Mouse (Mus musculus) liver, embryonic 11.5 days (tissue): Measurements from ENCODE around the gene Fcamr. TPM values are rescaled to one million over a fixed set of nuclear protein-coding genes. Genes with fewer than 3 reads are reported as not detected.

Source experiments
- ATAC-seq: fragments of 200-750 bp; cut with Nextera tagmentation; replicated peaks from 2 replicates; pipeline ENCODE4 v1.8.0; 2017; ENCODE audit warnings: moderate number of reproducible peaks, mild to moderate bottlenecking, moderate TSS enrichment, moderate library complexity; ENCODE audit not compliant: low FRiP score
- DNase-seq: peaks from one replicate; pipeline ENCODE4 v3.0.0-alpha.2; 2017; ENCODE audit warnings: low spot score
- H3K27ac ChIP-seq: fragments of 300-500 bp; sonication (generic); 2 replicates; pipeline ENCODE4 v1.5.1; 2014; ENCODE audit warnings: mild to moderate bottlenecking, low read depth, low read length, control low read depth
- H3K27me3 ChIP-seq: fragments of 300-500 bp; sonication (generic); replicated peaks from 2 replicates; pipeline ENCODE4 v1.6.1; 2014; ENCODE audit warnings: low read length, mixed read lengths; ENCODE audit not compliant: control insufficient read depth, insufficient read depth
- H3K36me3 ChIP-seq: fragments of 300-500 bp; sonication (generic); 2 replicates; pipeline ENCODE4 v1.6.1; 2014; ENCODE audit warnings: mild to moderate bottlenecking, low read length, moderate library complexity, mixed read lengths; ENCODE audit not compliant: control insufficient read depth, insufficient read depth
- H3K4me1 ChIP-seq: fragments of 300-500 bp; sonication (generic); replicated peaks from 2 replicates; pipeline ENCODE4 v1.6.1; 2014; ENCODE audit warnings: low read length, mixed read lengths; ENCODE audit not compliant: control insufficient read depth, insufficient read depth
- H3K4me2 ChIP-seq: fragments of 300-500 bp; sonication (generic); 2 replicates; pipeline ENCODE4 v1.6.1; 2014; ENCODE audit warnings: mild to moderate bottlenecking, control low read depth, moderate library complexity
- H3K4me3 ChIP-seq: fragments of 300-500 bp; sonication (generic); 2 replicates; pipeline ENCODE4 v1.5.1; 2014; ENCODE audit warnings: low read depth, low read length, control low read depth
- H3K9ac ChIP-seq: fragments of 300-500 bp; sonication (generic); 2 replicates; pipeline ENCODE4 v1.6.1; 2014; ENCODE audit warnings: low read depth, low read length, control low read depth
- H3K9me3 ChIP-seq: fragments of 300-500 bp; sonication (generic); 2 replicates; pipeline ENCODE4 v1.6.1; 2016; ENCODE audit warnings: low read length, inconsistent platforms, mixed read lengths; ENCODE audit not compliant: control insufficient read depth
- WGBS: fragments of 180-500 bp; shearing (Covaris S2); extraction: QIAGEN DNeasy Blood & Tissue Kit; methylation state at CpG from one replicate; pipeline ENCODE4 v1.1.7; 2014; 5-methylcytosine and 5-hydroxymethylcytosine counted together
- polyA plus RNA-seq: library from polyadenylated mRNA; unstranded; fragments of >200 nt; fragmentation: Nextera tagmentation; extraction: Ambion mirVana; gene quantifications from 2 replicates; pipeline ENCODE4 v1.2.1, GENCODE M21; 2014

Fcamr gene
- polyA plus RNA-seq, 1 experiment from 2014 or later = not detected

DNA sequence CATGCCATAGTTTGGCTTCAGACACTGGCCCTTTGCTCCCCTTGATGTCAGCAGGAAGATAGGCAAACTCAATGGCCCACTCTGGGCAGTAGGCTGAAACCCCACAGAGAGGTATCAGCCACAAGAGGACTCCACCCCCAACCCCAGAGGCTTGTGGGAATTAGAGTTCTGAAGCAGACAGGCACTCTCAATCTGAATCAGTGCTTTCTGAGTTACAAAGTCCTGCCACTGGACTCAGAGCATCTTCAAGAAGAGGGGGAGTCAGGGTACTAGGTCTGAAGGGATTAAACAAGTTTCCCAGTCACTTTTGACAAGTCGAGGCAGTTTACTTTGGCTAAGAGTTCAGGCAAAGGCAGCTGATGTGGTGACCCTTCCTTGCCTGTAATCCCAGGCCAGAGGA is 19.0 kb downstream of the Fcamr start:
- WGBS = 53% methylated on average over 1 of the region's 1 CpGs
- Histone ChIP-seq H3K9ac (no peak overlapping the region), H3K27me3 (no peaks in the 10 kb centered on the region), H3K4me2 (no peak overlapping the region), H3K36me3 (no peaks in the 10 kb centered on the region), H3K27ac (no peak overlapping the region), H3K4me1 (no peaks in the 10 kb centered on the region), H3K9me3 (no peaks in the 10 kb centered on the region), H3K4me3 (no peak overlapping the region)
- ATAC-seq (no peak), DNase-seq (no peak)

DNA sequence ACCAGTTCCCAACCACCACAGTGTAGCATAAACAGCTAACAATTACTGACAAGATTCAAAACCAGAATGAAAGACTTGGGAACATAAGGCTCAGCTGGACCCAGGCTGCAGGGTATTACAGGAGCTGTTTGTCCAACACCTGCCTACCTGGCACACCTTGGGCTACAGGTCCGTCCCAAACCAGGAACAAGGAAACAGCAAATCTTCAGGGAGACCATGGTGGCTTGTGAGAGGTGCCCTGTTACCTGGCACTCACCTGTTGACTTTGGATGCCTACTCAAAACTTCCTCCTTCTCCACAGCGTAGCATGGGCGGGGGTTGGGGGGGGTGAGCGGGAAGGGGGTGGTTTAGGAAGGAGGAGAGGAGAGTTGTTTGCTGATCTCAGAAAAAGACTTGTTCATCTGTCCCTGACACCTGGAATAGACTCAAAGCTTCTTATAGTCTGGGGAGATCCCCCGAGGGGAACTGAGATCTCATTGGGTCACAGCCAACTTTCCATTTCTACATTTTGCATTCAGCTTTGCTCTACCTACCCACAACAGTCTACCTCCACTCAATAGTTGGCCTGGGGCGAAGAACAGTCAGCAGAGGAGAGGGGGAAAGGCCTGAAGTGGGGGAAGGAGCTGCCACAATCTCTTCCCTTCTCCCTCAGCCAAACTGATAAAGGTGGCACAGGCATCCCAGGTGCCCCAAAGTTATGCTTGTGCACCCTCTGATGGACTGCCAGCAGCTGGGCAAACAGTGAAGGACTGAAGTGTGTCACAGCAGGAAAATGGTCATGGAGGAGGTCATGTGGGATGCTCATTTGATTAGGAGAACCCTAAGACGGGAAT is 19.8 kb downstream of the Fcamr start:
- Histone ChIP-seq H3K36me3 (no peaks in the 10 kb centered on the region), H3K9ac (no peak overlapping the region), H3K27ac (no peak overlapping the region; the same call in 1 of the 2 replicates), H3K4me3 (no peak overlapping the region), H3K4me1 (no peaks in the 10 kb centered on the region), H3K27me3 (no peaks in the 10 kb centered on the region), H3K4me2 (no peak overlapping the region), H3K9me3 (no peaks in the 10 kb centered on the region)
- ATAC-seq (no peak), DNase-seq (no peak)
- 81% methylated on average over 7 of the region's 7 CpGs for WGBS

DNA sequence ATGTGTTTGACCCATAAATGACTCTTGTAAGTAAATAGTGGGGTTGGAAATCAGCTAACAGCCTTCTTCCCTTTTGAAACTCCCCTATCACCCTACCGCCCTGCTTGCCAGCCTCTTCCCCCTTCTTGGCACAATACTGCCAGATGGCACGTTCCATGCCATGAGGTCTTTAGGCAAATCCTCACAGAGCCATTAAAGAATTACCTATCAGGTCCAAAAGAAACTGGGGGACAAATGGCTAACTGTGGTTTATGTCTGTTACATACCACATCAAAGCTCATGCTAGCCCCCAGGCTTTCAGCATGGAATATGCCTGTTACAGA is 20.4 kb downstream of the Fcamr start:
- WGBS = 86% methylated on average over 2 of the region's 2 CpGs
- Histone ChIP-seq H3K9ac (no peak overlapping the region), H3K27ac (peak overlapping the region; percentile 44; the same call in 1 of the 2 replicates), H3K9me3 (no peaks in the 10 kb centered on the region), H3K4me1 (no peaks in the 10 kb centered on the region), H3K27me3 (no peaks in the 10 kb centered on the region), H3K4me2 (no peak overlapping the region), H3K36me3 (no peaks in the 10 kb centered on the region), H3K4me3 (no peak overlapping the region)
- no peak for ATAC-seq
- no peak for DNase-seq

DNA sequence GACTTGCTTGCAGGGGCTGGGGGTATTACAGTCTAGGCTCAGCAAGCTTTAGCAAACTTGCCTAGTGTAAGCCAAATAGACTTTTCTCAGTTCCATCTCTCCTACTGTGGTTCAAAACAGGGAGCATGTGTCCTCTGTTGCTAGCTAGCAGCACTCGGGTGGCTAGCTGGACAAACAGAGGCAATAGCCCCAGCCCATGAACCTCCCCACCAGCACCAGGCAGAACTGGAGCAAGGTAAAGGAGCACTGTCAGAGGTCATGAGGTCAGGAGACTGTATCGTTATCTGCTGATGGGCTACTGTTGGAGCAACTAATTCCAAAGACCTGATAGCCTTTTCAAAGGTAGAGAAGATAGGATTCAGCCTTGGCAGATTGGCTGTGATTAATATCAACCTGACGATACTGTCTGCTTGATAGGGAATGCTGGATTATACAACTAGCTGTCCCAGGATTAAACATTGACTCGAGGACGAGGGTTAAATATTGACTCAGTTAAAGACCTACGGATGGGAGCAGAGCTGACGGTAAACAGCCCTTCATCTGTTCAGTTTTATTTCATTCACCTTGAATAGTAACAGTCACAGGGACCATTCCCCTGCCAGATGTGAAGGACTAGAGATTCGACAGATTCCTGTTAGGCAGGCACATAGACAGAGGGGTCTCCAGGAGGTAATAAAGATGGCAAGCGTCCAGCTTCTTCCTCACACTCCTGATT is 21.4 kb downstream of the Fcamr start:
- H3K27me3 ChIP-seq = no peaks in the 10 kb centered on the region
- DNase-seq (no peak), ATAC-seq (peak; percentile 64)
- no peaks in the 10 kb centered on the region for H3K36me3 ChIP-seq
- H3K9ac ChIP-seq = no peak overlapping the region
- no peaks in the 10 kb centered on the region for H3K9me3 ChIP-seq
- 64% methylated on average over 9 of the region's 9 CpGs for WGBS
- peak overlapping the region; percentile 44 for H3K27ac ChIP-seq
- no peak overlapping the region for H3K4me2 ChIP-seq
- no peak overlapping the region for H3K4me3 ChIP-seq
- H3K4me1 ChIP-seq = no peaks in the 10 kb centered on the region

DNA sequence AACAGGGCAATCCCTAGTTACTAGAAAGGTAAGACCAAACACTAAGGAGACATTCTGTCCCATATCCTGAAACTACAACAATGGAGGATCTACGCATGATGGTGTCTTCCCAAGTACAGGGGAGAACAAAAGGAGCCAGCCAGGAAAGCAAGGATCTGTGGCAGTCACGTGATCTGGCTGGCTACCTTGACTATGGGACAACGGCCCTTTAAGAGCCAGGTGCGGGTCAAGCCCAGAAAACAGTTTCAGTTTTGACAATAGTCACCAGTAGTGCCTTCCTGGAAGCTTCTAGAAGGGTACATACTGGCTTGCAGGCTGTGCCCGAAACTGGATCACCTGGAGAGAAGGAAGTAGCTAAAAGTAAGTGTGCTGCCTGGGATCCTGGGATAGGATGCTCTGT is 25.7 kb downstream of the Fcamr start, which contains the start of gene Pigr:
TSS of gene Pigr (plus strand) at position 237 of the 400 bp plus-strand sequence.
- Histone ChIP-seq H3K4me2 (no peak within 1 kb of the TSS), H3K9me3 (no peaks in the 10 kb centered on the region), H3K9ac (no peak within 1 kb of the TSS), H3K4me3 (no peak within 1 kb of the TSS), H3K4me1 (peaks cover 6% of the 10 kb centered on the region; the same call in 1 of the 2 replicates), H3K36me3 (no peaks in the 10 kb centered on the region), H3K27ac (no peak within 1 kb of the TSS), H3K27me3 (no peaks in the 10 kb centered on the region)
- DNase-seq (no peak), ATAC-seq (no peak)
- 81% methylated on average over 5 of the region's 5 CpGs for WGBS

DNA sequence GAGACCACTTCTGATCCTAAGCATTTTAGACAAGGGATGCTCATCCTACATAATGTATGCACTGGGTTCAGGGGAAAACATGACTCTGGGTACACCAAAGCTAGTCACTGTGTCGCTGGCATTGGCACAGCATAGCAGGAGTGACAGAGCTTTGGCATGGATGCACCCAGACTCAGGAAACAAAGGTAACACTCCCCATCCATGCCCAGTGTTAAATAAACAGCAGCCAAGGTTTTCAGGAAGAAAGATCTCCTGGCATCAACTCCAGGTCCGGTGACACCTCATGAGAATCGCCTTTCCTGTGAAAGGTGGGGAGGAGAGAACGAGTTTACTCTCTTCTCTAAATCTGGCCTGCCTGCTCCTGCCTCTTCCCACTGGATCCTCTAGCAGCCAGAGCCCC is 28.0 kb downstream of the Fcamr start:
- H3K9me3 ChIP-seq = no peaks in the 10 kb centered on the region
- H3K4me1 ChIP-seq = peaks cover 6% of the 10 kb centered on the region; the same call in 1 of the 2 replicates
- no peaks in the 10 kb centered on the region for H3K27me3 ChIP-seq
- no peak for ATAC-seq
- no peak overlapping the region for H3K4me3 ChIP-seq
- no peak for DNase-seq
- whole genome bisulfite sequencing = 86% methylated on average over 4 of the region's 4 CpGs
- no peak overlapping the region for H3K27ac ChIP-seq
- no peak overlapping the region for H3K4me2 ChIP-seq
- H3K9ac ChIP-seq = no peak overlapping the region
- H3K36me3 ChIP-seq = no peaks in the 10 kb centered on the region

DNA sequence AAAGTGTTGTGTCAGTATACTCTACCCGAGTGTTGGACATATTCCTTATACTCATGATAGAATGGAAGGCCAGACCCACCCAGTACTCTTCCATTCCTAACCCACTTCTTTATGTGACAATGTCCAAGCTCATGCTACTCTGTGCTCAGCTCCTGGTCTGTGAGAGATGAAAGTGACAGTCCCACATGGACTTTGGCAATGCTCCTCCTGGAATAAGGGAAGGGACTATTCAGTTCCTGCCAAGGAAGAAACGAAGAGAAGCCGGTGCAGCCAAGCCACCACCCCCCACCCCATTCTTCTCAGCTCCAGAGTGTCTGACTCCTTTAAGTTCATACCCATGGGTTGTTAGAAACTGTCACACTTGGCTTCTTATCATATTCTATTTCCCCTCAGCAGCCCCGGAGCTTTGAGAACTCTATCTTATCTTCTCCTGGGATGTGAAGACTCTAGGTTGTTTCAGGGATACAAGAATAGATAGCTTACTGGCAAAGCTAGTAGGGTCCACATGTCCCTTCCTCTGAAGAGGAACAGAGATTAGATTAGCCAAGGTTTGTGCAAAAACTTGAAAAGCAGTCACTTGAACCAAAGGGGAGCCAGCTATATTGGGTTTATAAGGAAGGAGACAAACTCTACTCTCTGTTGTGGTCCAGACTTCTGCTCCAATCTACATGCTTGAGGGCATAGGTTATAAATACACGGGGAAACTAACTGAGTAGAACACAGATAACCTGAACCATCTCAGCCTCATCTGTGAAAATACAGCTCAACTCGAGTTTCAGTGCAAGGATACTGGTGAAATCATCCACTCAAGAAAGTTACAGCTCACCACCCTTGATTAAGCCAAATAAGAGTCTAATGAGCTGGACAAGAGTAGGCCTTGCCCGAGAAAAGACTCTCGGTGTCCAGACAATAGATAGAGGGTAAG is 29.5 kb downstream of the Fcamr start:
- Histone ChIP-seq H3K27me3 (no peaks in the 10 kb centered on the region), H3K9me3 (no peaks in the 10 kb centered on the region), H3K27ac (no peak overlapping the region), H3K4me1 (peaks cover 6% of the 10 kb centered on the region; the same call in 1 of the 2 replicates), H3K4me3 (no peak overlapping the region), H3K9ac (no peak overlapping the region), H3K4me2 (no peak overlapping the region), H3K36me3 (no peaks in the 10 kb centered on the region)
- WGBS = 50% methylated on average over 8 of the region's 8 CpGs
- ATAC-seq = no peak
- DNase-seq = no peak
